Mouse (Mus musculus) forebrain, postnatal 0 days (tissue): ENCODE measurements at regions not wholly inside any gene's neighbourhood (a gene's known extent, or its start where the extent isn't known, plus 50 kb on each side); places are given as distances from the start of the nearest gene placed in this dataset.

Source experiments
- ATAC-seq: fragments of 200-750 bp; cut with Nextera tagmentation; 2 replicates; pipeline ENCODE4 v1.8.0; 2017; ENCODE audit warnings: mild to moderate bottlenecking, moderate library complexity
- DNase-seq: peaks from one replicate; pipeline ENCODE4 v3.0.0-alpha.2; 2015
- H3K27ac ChIP-seq: fragments of 300-500 bp; sonication (generic); 2 replicates; pipeline ENCODE4 v1.5.1; 2014; ENCODE audit warnings: low read depth, mild to moderate bottlenecking, antibody characterized with exemption, low read length, moderate library complexity, mixed read lengths
- H3K27me3 ChIP-seq: fragments of 300-500 bp; sonication (generic); 2 replicates; pipeline ENCODE4 v1.6.1; 2014; ENCODE audit warnings: mild to moderate bottlenecking, low read length, mixed read lengths; ENCODE audit not compliant: insufficient read depth
- H3K36me3 ChIP-seq: fragments of 300-500 bp; sonication (generic); 2 replicates; pipeline ENCODE4 v1.6.1; 2014; ENCODE audit warnings: mild to moderate bottlenecking, moderate library complexity; ENCODE audit not compliant: insufficient read depth
- H3K4me1 ChIP-seq: fragments of 300-500 bp; sonication (generic); 2 replicates; pipeline ENCODE4 v1.6.1; 2014; ENCODE audit warnings: antibody characterized with exemption; ENCODE audit not compliant: insufficient read depth
- H3K4me2 ChIP-seq: fragments of 300-500 bp; sonication (generic); 2 replicates; pipeline ENCODE4 v1.6.1; 2014; ENCODE audit warnings: low read depth, mild to moderate bottlenecking, moderate library complexity
- H3K4me3 ChIP-seq: fragments of 300-500 bp; sonication (generic); 2 replicates; pipeline ENCODE4 v1.5.1; 2014; ENCODE audit warnings: low read depth, low read length, mixed read lengths
- H3K9ac ChIP-seq: fragments of 300-500 bp; sonication (generic); 2 replicates; pipeline ENCODE4 v1.6.1; 2014; ENCODE audit warnings: mild to moderate bottlenecking
- H3K9me3 ChIP-seq: fragments of 300-500 bp; sonication (generic); 2 replicates; pipeline ENCODE4 v1.6.1; 2016; ENCODE audit warnings: low read length
- CTCF ChIP-seq: sonication (generic); IDR thresholded peaks from 2 replicates; pipeline ENCODE4 v1.5.1; 2016; ENCODE audit warnings: antibody characterized with exemption, control low read depth, low read depth
- WGBS: fragments of 180-500 bp; shearing (Covaris S2); extraction: QIAGEN DNeasy Blood & Tissue Kit; methylation state at CpG from one replicate; pipeline ENCODE4 v1.1.7; 2014; 5-methylcytosine and 5-hydroxymethylcytosine counted together

DNA sequence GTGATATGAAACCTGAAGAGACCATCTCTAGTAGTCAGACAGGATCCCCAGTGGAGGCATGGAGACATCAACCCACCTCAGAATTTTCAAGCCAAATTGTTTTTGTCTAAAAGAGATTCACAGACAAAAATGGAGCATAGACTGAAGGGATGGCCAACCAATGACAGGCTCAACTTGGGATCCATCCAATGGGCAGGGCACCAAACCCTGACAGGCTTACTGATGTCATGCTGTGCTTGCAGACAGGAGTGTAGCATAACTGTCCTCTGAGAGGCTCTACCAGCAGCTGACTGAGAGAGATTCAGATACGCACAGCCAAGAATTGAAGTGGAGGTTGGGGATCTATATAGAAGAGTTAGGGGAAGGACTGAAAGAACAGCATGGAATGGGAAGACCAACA lies 1461.4 kb upstream of the Adgrl3 start:
- Histone ChIP-seq H3K27ac (no peak overlapping the region), H3K4me2 (no peak overlapping the region), H3K4me1 (no peaks in the 10 kb centered on the region), H3K27me3 (no peaks in the 10 kb centered on the region), H3K9me3 (no peaks in the 10 kb centered on the region), H3K36me3 (no peaks in the 10 kb centered on the region), H3K4me3 (no peak overlapping the region), H3K9ac (no peak overlapping the region)
- 95% methylated on average over 1 of the region's 1 CpGs for WGBS
- TF ChIP-seq CTCF = no peak
- ATAC-seq (no peak), DNase-seq (no peak)

DNA sequence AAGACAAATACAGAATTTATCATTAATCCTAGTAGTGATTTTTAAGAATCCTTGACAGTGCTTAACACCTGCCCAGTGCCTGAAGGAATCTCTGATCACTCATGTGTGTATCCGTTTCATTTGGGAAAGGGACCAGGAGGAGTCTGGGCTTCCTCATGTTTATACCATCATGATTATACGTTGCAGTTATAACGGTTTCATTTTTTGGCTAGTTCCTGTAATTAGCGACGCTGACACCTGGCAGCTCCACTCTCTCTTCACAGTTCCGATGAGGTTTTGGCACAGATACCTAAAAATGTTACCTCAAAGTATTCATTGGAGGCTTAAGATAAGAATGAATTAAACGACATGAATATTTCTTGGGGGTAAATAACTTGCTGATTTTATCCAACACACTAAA lies 1431.2 kb upstream of the Adgrl3 start:
- Histone ChIP-seq H3K9me3 (no peaks in the 10 kb centered on the region), H3K4me1 (no peaks in the 10 kb centered on the region), H3K9ac (no peak overlapping the region), H3K36me3 (no peaks in the 10 kb centered on the region), H3K27me3 (no peaks in the 10 kb centered on the region), H3K4me2 (no peak overlapping the region), H3K27ac (no peak overlapping the region), H3K4me3 (no peak overlapping the region)
- ATAC-seq = no peak
- DNase-seq = peak; percentile 25
- no peak for TF ChIP-seq CTCF
- 41% methylated on average over 7 of the region's 7 CpGs for WGBS
